10 mouse cellular contexts compared by ENCODE assay signal in the genomic region with DNA sequence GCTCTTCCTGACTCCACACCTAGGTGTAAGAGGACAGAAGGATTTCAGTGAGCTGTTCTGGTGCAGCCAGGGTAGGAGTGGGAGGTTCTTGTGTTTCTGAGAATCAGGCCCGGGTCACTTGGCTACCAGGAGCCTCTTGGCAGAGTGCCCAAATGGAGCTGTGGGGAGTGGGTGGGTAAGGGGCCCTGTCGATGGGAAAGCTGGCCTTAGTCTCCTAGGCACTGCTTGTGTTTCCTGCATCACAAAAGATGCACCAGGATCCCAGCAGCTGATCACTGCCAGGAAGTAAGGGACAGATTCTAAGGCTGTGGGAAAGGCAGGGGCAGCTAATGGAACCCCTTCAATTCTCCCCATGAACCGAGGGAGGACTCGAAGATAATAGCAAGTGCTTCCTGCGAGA.
A peak's percentile ranks its signal among the peaks of the same experiment; 100 is the strongest.
DNase-seq lines count a peak whose midpoint lies in the region; ATAC-seq and TF ChIP-seq lines count a peak whose summit lies in the region.
"Had no signal": no experiment of that assay in that cellular context is flagged by ENCODE, and none has a peak within 500 bp of the region (broad histone marks: within the 10 kb centered on the region; RNA-seq: fewer than 3 reads in every experiment).

No protein-coding gene starts in this region.

- no peaks in the 10 kb centered on the region for H3K27me3 ChIP-seq in forebrain, embryonic 10.5 days (ENCODE audit: poor library complexity, severe bottlenecking)
- H3K27me3 ChIP-seq in hindbrain, embryonic 12.5 days: no peaks in the 10 kb centered on the region
- H3K27me3 ChIP-seq in midbrain, embryonic 16.5 days (ENCODE audit: control insufficient read depth, insufficient read depth, low read depth, low read length): no peaks in the 10 kb centered on the region

- ATAC-seq in hindbrain, embryonic 12.5 days (ENCODE audit: low FRiP score): peak; percentile 81
- peak; percentile 67; the same call in 1 of the 2 replicates for ATAC-seq in midbrain, embryonic 16.5 days
- ATAC-seq: liver, postnatal 0 days had no signal

- intact Hi-C loops in left cerebral cortex, adult 2 months (cut with DNase I): loop anchor here (10.0 kb wide), 1 partner anchor 47 kb away; no protein-coding TSS in a partner anchor

- no peak overlapping the region for H3K4me3 ChIP-seq in forebrain, embryonic 10.5 days
- no peak overlapping the region for H3K4me3 ChIP-seq in hindbrain, embryonic 12.5 days
- H3K4me3 ChIP-seq in midbrain, embryonic 16.5 days (ENCODE audit: low read depth, low read length): no peak overlapping the region
- no peak overlapping the region for H3K4me3 ChIP-seq in left cerebral cortex, adult 2 months

- WGBS in forebrain, embryonic 10.5 days: 51% methylated on average over 5 of the region's 5 CpGs
- 35% methylated on average over 5 of the region's 5 CpGs for WGBS in hindbrain, embryonic 12.5 days
- 18% methylated on average over 5 of the region's 5 CpGs for WGBS in midbrain, embryonic 16.5 days

- peak overlapping the region; percentile 79 for H3K27ac ChIP-seq in forebrain, embryonic 10.5 days
- 0 out of 2 replicates have a peak overlapping the region, but pooled peaks have one; percentile 6 for H3K27ac ChIP-seq in hindbrain, embryonic 12.5 days
- no peak overlapping the region; the same call in 1 of the 2 replicates for H3K27ac ChIP-seq in midbrain, embryonic 16.5 days (ENCODE audit: low read length)
- H3K27ac ChIP-seq in left cerebral cortex, adult 2 months: no peak overlapping the region

- no peak overlapping the region for H3K4me2 ChIP-seq in hindbrain, embryonic 12.5 days (replicated peaks)
- H3K4me2 ChIP-seq in midbrain, embryonic 16.5 days (ENCODE audit: low read length): no peak overlapping the region

- H3K9me3 ChIP-seq in forebrain, embryonic 10.5 days: no peaks in the 10 kb centered on the region
- H3K9me3 ChIP-seq in hindbrain, embryonic 12.5 days (replicated peaks): no peaks in the 10 kb centered on the region
- no peaks in the 10 kb centered on the region for H3K9me3 ChIP-seq in midbrain, embryonic 16.5 days (replicated peaks; ENCODE audit: control insufficient read depth, low read length, poor library complexity, severe bottlenecking)

- no peak overlapping the region for H3K9ac ChIP-seq in hindbrain, embryonic 12.5 days
- H3K9ac ChIP-seq in midbrain, embryonic 16.5 days (ENCODE audit: low read depth, low read length): no peak overlapping the region
- H3K9ac ChIP-seq: liver, postnatal 0 days had no signal

- TF ChIP-seq CTCF in left cerebral cortex, adult 2 months (IDR thresholded peaks at IDR 0.05): no peak

- no peaks in the 10 kb centered on the region for H3K36me3 ChIP-seq in forebrain, embryonic 10.5 days (replicated peaks)
- no peaks in the 10 kb centered on the region for H3K36me3 ChIP-seq in hindbrain, embryonic 12.5 days
- no peaks in the 10 kb centered on the region for H3K36me3 ChIP-seq in midbrain, embryonic 16.5 days (ENCODE audit: control insufficient read depth, insufficient read depth, low read length)

- peaks cover 38% of the 10 kb centered on the region for H3K4me1 ChIP-seq in forebrain, embryonic 10.5 days
- H3K4me1 ChIP-seq in hindbrain, embryonic 12.5 days: peaks cover 17% of the 10 kb centered on the region
- H3K4me1 ChIP-seq in midbrain, embryonic 16.5 days (ENCODE audit: control insufficient read depth, insufficient read depth, low read length): peaks cover 5% of the 10 kb centered on the region; the same call in 1 of the 2 replicates

- peak; percentile 22 to 32 for DNase-seq in layer of hippocampus, postnatal 10 days (ENCODE audit: low spot score in 2 of 2)
- DNase-seq in layer of hippocampus, postnatal 36 days: no peak
- peak; percentile 23 for DNase-seq in forebrain, embryonic 10.5 days (ENCODE audit: extremely low spot score, low spot score)
- no peak for DNase-seq in spleen, postnatal 4 days (ENCODE audit: low spot score in 2 of 2)
- no peak for DNase-seq in ovary, postnatal 36 days (ENCODE audit: low spot score)
- no peak for DNase-seq in left cerebral cortex, adult 2 months (ENCODE audit: extremely low spot score in 1 of 2, low spot score in 2 of 2)
- DNase-seq: kidney, adult 2 months; liver, postnatal 0 days had no signal

Comparison
In these comparisons a context has a peak if more than half of its experiments do, and no peak if none do; other contexts are left out.
1. DNase-seq: peak in layer of hippocampus, postnatal 10 days (2 of 2) and forebrain, embryonic 10.5 days (single experiment); none in layer of hippocampus, postnatal 36 days (0 of 2), spleen, postnatal 4 days (0 of 2), ovary, postnatal 36 days (single experiment) and left cerebral cortex, adult 2 months (0 of 2).
2. H3K27ac ChIP-seq: peak in forebrain, embryonic 10.5 days (single experiment) and hindbrain, embryonic 12.5 days (single experiment); none in midbrain, embryonic 16.5 days (single experiment) and left cerebral cortex, adult 2 months (single experiment).